Mouse (Mus musculus): ENCODE data around the gene Gna15. TPM values are rescaled to one million over a fixed set of nuclear protein-coding genes. Genes with fewer than 3 reads are reported as not detected.
A peak's percentile ranks its signal among the peaks of the same experiment; 100 is the strongest.

The Gna15 gene
- polyA plus RNA-seq, 1 experiment from 2014 or later = 0.94 TPM

- H3K4me2 ChIP-seq (replicated peaks) = peak overlapping the region; percentile 52
- H3K4me1 ChIP-seq (replicated peaks) = peaks cover 21% of the 10 kb centered on the region
- H3K4me3 ChIP-seq (replicated peaks) = peak overlapping the region; percentile 82
- no peak for ATAC-seq
- no peaks in the 10 kb centered on the region for H3K27me3 ChIP-seq
- WGBS = 39% methylated on average over 4 of the region's 4 CpGs
- peaks cover 18% of the 10 kb centered on the region for H3K36me3 ChIP-seq
- H3K9ac ChIP-seq (replicated peaks) = peak overlapping the region; percentile 45
- H3K9me3 ChIP-seq = no peaks in the 10 kb centered on the region
- peak overlapping the region; percentile 27 for H3K27ac ChIP-seq
Measured at GRCm38 (mm10) chr10:81496969-81497368, 27.1 kb downstream of the Gna15 start.

- Histone ChIP-seq H3K36me3 (peaks cover 24% of the 10 kb centered on the region), H3K4me2 (replicated peaks) (peak within 1 kb of the TSS; percentile 99), H3K4me3 (replicated peaks) (peak within 1 kb of the TSS; percentile 82), H3K27me3 (no peaks in the 10 kb centered on the region), H3K27ac (peak within 1 kb of the TSS; percentile 64), H3K9me3 (no peaks in the 10 kb centered on the region), H3K9ac (replicated peaks) (peak within 1 kb of the TSS; percentile 85), H3K4me1 (replicated peaks) (peaks cover 21% of the 10 kb centered on the region)
- WGBS = under 1% methylated on average over 45 of the region's 45 CpGs
- peak; percentile 98 for ATAC-seq
Measured at GRCm38 (mm10) chr10:81496264-81496901, 27.6 kb downstream of the Gna15 start, which contains the start of gene Ncln. Ncln (minus strand) TSS chr10:81496392.

GRCm38 (mm10) chr10:81495616-81496263 is 28.3 kb downstream of the Gna15 start:
- Histone ChIP-seq H3K4me1 (replicated peaks) (peaks cover 21% of the 10 kb centered on the region), H3K27ac (peak overlapping the region; percentile 64), H3K27me3 (no peaks in the 10 kb centered on the region), H3K36me3 (peaks cover 30% of the 10 kb centered on the region), H3K4me2 (replicated peaks) (peak overlapping the region; percentile 99), H3K9ac (replicated peaks) (peak overlapping the region; percentile 85), H3K4me3 (replicated peaks) (peak overlapping the region; percentile 82), H3K9me3 (no peaks in the 10 kb centered on the region)
- peak; percentile 60 for ATAC-seq
- 2% methylated on average over 41 of the region's 41 CpGs for WGBS

- 77% methylated on average over 6 of the region's 6 CpGs for WGBS
- Histone ChIP-seq H3K27me3 (no peaks in the 10 kb centered on the region), H3K4me1 (replicated peaks) (peaks cover 21% of the 10 kb centered on the region), H3K27ac (no peak overlapping the region), H3K4me3 (replicated peaks) (peak overlapping the region; percentile 82), H3K9ac (replicated peaks) (peak overlapping the region; percentile 85), H3K36me3 (peaks cover 36% of the 10 kb centered on the region), H3K4me2 (replicated peaks) (peak overlapping the region; percentile 99), H3K9me3 (no peaks in the 10 kb centered on the region)
- no peak for ATAC-seq
Measured at GRCm38 (mm10) chr10:81495151-81495550, 28.9 kb downstream of the Gna15 start.

GRCm38 (mm10) chr10:81494260-81495041 is 29.6 kb downstream of the Gna15 start:
- Histone ChIP-seq H3K9me3 (no peaks in the 10 kb centered on the region), H3K27ac (no peak overlapping the region), H3K4me2 (replicated peaks) (peak overlapping the region; percentile 99), H3K36me3 (peaks cover 43% of the 10 kb centered on the region), H3K9ac (replicated peaks) (peak overlapping the region; percentile 85; the same call in 1 of the 2 replicates), H3K4me3 (replicated peaks) (no peak overlapping the region), H3K4me1 (replicated peaks) (peaks cover 21% of the 10 kb centered on the region), H3K27me3 (no peaks in the 10 kb centered on the region)
- ATAC-seq = no peak
- 91% methylated on average over 11 of the region's 11 CpGs for WGBS

GRCm38 (mm10) chr10:81493601-81494220 is 30.3 kb downstream of the Gna15 start:
- Histone ChIP-seq H3K4me1 (replicated peaks) (peaks cover 21% of the 10 kb centered on the region), H3K9me3 (no peaks in the 10 kb centered on the region), H3K27me3 (no peaks in the 10 kb centered on the region), H3K4me3 (replicated peaks) (no peak overlapping the region), H3K9ac (replicated peaks) (no peak overlapping the region), H3K27ac (no peak overlapping the region), H3K4me2 (replicated peaks) (no peak overlapping the region), H3K36me3 (peaks cover 49% of the 10 kb centered on the region)
- no peak for ATAC-seq
- 84% methylated on average over 8 of the region's 8 CpGs for WGBS

GRCm38 (mm10) chr10:81492606-81493240 is 31.3 kb downstream of the Gna15 start:
- 94% methylated on average over 11 of the region's 11 CpGs for WGBS
- H3K36me3 ChIP-seq = peaks cover 59% of the 10 kb centered on the region

GRCm38 (mm10) chr10:81491018-81491417 is 33.0 kb downstream of the Gna15 start:
- Histone ChIP-seq H3K4me3 (replicated peaks) (no peak overlapping the region), H3K27ac (no peak overlapping the region), H3K9ac (replicated peaks) (no peak overlapping the region), H3K27me3 (no peaks in the 10 kb centered on the region), H3K9me3 (no peaks in the 10 kb centered on the region), H3K4me2 (replicated peaks) (no peak overlapping the region), H3K36me3 (peaks cover 76% of the 10 kb centered on the region), H3K4me1 (replicated peaks) (peaks cover 16% of the 10 kb centered on the region)
- 91% methylated on average over 9 of the region's 9 CpGs for WGBS
- ATAC-seq = no peak

More at GRCm38 (mm10) chr10:81492606-81493240, 31.3 kb downstream of the Gna15 start:
- no peak for ATAC-seq
- Histone ChIP-seq H3K4me3 (replicated peaks) (no peak overlapping the region), H3K27ac (no peak overlapping the region), H3K4me1 (replicated peaks) (peaks cover 21% of the 10 kb centered on the region), H3K9me3 (no peaks in the 10 kb centered on the region), H3K27me3 (no peaks in the 10 kb centered on the region), H3K9ac (replicated peaks) (no peak overlapping the region), H3K4me2 (replicated peaks) (no peak overlapping the region)

GRCm38 (mm10) chr10:81489941-81490340 is 34.1 kb downstream of the Gna15 start:
- H3K27ac ChIP-seq = no peak overlapping the region
- H3K36me3 ChIP-seq = peaks cover 80% of the 10 kb centered on the region
- no peak overlapping the region for H3K4me2 ChIP-seq (replicated peaks)
- H3K9ac ChIP-seq (replicated peaks) = no peak overlapping the region
- no peaks in the 10 kb centered on the region for H3K9me3 ChIP-seq
- H3K4me3 ChIP-seq (replicated peaks) = no peak overlapping the region
- WGBS = 85% methylated on average over 14 of the region's 14 CpGs
- H3K4me1 ChIP-seq (replicated peaks) = peaks cover 15% of the 10 kb centered on the region
- H3K27me3 ChIP-seq = no peaks in the 10 kb centered on the region
- ATAC-seq = no peak

- Histone ChIP-seq H3K36me3 (peaks cover 73% of the 10 kb centered on the region), H3K4me1 (replicated peaks) (peaks cover 17% of the 10 kb centered on the region), H3K9me3 (no peaks in the 10 kb centered on the region), H3K27ac (no peak overlapping the region), H3K4me2 (replicated peaks) (no peak overlapping the region), H3K27me3 (no peaks in the 10 kb centered on the region), H3K9ac (replicated peaks) (no peak overlapping the region), H3K4me3 (replicated peaks) (no peak overlapping the region)
- ATAC-seq = no peak
- 87% methylated on average over 11 of the region's 11 CpGs for WGBS
Measured at GRCm38 (mm10) chr10:81488081-81488480, 35.9 kb downstream of the Gna15 start.

- H3K36me3 ChIP-seq = peaks cover 57% of the 10 kb centered on the region
- H3K27ac ChIP-seq = no peak overlapping the region
- H3K4me1 ChIP-seq (replicated peaks) = peaks cover 22% of the 10 kb centered on the region
- ATAC-seq = no peak
- H3K4me3 ChIP-seq (replicated peaks) = no peak overlapping the region
- H3K27me3 ChIP-seq = 0 out of 2 replicates have a peak, but pooled peaks cover 2% of the 10 kb centered on the region
- 89% methylated on average over 10 of the region's 10 CpGs for WGBS
- no peaks in the 10 kb centered on the region for H3K9me3 ChIP-seq
- no peak overlapping the region for H3K4me2 ChIP-seq (replicated peaks)
- no peak overlapping the region for H3K9ac ChIP-seq (replicated peaks)
Measured at GRCm38 (mm10) chr10:81486496-81486895, 37.5 kb downstream of the Gna15 start.
